Mouse (Mus musculus): Measurements from ENCODE around the gene Itm2c.
A peak's percentile ranks its signal among the peaks of the same experiment; 100 is the strongest.

Gene Itm2c

GRCm38 (mm10) chr1:85894231-85894747 lies at the start of gene Itm2c:
Itm2c (plus strand) TSS chr1:85894281.
- DNase-seq = peak; percentile 94

DNA sequence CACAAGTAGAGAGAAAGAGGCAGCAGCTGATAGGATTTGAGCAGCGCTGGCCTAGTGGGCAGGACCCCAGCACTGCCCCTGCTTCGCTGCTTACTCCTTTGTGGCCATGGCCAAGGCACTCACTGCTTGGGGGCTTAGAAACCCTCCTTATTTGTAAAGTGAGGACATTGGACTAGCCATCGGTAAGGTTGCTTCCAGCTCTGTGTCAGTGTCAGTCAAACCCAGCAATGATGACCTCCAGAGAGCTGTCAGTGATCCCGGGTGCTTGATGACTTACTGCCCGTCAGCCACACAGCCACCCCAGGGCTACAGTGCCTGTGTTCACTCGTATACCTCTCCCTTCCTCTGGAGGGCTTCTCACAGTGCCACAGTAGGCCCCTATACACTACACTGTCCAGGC lies 49.1 kb upstream of the Itm2c start:
- DNase-seq = no peak

- no peak for DNase-seq
These were observed 48.6 kb upstream of the Itm2c start for GRCm38 (mm10) chr1:85845476-85845875.

DNA sequence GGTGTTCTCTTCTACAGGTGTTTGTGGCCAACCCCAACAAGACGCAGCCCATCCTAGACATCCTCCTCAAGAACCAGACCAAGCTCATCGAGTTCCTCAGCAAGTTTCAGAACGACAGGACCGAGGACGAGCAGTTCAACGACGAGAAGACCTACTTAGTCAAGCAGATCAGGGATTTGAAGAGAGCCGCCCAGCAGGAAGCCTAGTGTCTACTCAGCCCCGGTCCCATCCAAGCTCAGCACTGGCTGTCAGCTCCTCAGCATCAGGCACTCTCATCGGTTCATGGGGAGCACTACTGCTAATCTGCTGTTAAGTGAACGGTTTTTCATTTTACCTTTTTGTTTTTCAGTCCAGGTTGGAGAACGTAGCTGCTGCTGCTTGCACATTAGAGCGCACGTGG lies 45.1 kb upstream of the Itm2c start:
- DNase-seq = no peak

DNA sequence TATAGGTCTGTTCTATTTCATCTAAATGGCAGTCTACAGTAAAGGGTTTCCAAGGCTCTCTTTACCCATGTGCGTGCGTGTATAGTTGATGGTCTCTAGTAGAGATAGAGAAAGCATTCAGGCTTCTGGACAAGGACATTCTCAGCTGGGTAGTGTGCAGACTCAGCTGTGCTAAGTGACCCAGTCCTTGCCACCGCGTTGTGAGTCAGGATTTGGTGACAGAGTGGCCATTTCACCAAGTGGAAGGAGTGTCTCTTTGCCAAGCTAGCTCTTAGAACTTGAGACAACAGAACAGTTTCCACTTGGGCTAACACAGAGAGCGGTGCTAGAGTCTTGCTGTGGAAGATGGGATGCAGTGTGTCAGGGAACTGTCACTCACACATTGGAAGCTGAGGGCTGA lies 43.2 kb upstream of the Itm2c start:
- DNase-seq = no peak

GRCm38 (mm10) chr1:85852996-85853689 lies 40.9 kb upstream of the Itm2c start:
- DNase-seq = peak; percentile 83

DNA sequence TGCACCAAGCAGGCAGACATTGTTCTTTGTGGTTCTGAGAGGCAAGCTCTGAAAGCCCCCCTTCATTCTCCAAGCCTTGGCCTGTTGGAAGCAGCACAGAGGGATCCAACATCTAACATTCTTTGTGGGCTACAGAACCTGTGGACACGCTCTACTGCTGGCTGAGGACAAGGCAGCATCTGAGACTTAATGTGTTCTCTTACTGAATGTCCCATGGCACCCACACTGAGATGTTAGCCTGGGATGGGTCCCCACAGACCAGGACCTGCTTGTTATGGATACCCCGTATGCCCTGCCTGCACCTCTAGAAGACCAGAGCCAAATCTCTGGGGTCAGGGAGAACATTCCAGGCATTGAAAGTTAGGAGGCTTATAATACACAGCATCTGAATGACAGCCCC lies 40.2 kb upstream of the Itm2c start:
- no peak for DNase-seq

DNA sequence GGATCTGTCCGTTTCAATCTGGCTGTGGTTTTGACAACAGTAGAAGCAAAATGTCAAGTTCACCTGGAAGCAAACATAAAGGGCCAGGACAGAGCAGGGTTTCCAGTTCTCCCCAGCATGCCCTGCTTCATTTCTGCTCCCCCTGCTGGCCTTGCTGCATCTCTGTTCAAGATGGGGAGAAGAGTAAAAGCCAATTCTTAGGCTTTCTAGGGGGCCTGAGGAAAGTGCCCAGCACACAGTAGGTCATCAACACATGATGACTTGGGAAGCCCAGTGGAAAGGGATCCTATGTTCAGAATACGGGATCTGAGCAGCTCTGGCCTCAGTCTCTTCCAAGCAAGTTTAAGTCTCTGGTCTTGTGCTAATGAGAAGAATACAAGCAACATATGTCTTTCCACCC lies 39.6 kb upstream of the Itm2c start:
- DNase-seq = no peak

- DNase-seq = no peak
These were observed 37.8 kb upstream of the Itm2c start for GRCm38 (mm10) chr1:85856266-85856665.

DNA sequence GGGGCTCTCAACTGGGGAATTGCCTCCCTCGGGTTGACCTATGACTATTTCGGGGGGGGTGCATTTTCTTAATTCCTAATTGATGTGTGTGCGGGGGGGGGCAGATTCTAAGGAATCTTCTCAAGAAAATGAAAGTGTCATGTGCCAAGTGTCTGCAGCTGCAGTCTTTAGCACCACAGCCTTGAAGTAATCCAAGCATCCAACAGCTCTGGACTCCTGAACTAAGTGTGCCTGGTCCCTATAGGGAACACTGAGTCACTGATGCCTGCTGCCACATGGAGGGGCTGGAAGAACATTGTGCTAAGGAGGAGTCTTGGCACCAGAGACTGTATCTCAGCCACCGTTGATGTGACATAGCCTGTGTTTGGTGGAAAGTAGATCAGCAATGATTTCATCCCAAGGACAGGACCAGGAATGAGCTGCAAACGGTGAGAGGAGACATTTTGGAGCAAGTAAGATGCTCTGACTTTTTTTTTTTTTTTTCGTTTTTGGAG lies 36.8 kb upstream of the Itm2c start:
- no peak for DNase-seq

DNA sequence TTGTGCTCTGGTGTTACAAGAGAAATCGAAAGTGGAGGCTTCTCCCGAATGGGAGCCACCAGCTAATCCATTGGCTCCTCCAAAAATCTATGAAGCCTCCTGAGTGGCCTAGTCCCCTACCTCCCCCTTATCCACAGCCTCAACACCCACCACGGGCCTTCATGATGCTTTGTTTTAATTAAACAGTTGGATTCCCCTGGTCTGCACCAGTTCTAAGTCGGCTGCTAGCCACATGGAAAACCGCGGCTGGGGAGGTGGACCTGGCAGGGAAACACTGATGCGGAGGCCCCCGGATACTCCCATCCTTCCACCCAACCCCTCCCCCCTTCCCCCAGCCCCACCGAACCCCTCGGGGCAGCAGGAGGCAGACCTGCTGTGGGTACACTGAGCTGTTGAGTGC lies 29.7 kb upstream of the Itm2c start:
- DNase-seq = no peak

GRCm38 (mm10) chr1:85870001-85870400 lies 24.1 kb upstream of the Itm2c start:
- DNase-seq = no peak

DNA sequence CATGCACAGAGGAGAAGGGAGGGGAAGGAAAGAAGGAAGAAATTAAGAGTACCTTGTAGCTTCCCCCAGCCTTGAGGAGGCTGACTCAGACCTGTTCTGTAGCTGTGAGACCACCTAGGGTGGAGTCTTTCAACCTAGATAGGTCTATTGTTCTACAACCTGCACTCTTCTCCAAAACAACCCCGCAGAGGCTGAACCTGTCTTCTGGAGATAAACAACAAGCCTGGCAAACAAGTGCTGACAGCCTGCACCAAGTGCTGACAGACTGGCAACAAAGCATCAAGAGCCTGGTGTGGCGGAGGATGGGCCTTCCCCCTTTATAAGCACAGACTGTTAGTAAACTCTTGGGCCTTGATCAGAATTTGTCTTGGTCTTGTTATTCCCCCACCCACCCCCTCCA lies 23.5 kb upstream of the Itm2c start:
- DNase-seq = no peak

DNA sequence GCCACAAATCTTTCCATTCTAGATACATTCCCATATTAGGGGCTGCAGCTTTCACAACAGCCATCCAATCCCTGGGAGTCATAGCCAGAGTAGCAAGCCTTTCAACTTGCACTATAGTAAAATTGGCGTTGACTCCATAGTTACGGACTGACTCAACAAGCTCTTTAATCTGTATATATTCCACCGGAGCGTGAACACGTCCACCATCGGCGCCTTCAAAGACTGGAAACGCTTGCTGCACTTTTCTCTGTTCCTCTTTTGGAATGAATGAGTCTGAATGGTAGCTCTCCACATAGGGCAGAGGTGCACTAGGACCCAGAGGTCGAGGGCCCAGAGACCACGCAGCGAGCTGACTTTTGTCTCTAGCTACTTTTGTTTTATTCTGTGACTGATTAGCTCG lies 12.1 kb upstream of the Itm2c start:
- no peak for DNase-seq

GRCm38 (mm10) chr1:85887221-85887620 lies 6.9 kb upstream of the Itm2c start:
- no peak for DNase-seq

DNA sequence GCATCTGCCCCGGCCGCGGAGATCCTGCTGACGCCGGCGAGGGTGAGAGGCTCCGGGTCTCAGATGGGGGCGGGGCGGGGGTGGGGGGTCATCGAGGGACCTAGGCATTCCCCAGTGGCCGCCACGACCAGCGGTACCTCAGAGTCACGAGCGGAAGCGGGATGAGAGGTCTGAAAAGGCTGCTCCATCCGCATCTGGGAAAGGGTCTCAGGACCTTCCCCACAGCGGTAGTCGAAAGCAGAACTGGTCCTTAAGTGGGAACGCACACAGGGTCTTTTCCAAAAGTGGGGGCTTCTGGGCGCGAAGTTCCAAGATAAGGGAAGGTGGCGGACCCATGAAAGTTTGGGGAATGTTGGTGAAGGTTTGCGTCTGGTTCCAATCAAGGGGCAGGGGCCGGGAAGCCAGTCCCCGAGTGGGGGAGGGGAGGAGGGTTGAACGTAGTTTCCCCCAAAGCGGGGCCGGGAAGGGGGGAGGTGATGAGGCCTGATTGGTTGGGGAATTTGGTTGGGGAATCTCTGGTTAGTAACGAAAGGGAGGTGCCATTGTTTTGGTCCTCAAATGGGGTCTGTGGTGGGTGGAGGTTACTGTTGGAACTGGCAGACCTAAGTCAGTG lies 773 bp downstream of the Itm2c start:
- peak; percentile 25 for DNase-seq

- DNase-seq = peak; percentile 82
These were observed 1.3 kb downstream of the Itm2c start for GRCm38 (mm10) chr1:85895391-85895837.

DNA sequence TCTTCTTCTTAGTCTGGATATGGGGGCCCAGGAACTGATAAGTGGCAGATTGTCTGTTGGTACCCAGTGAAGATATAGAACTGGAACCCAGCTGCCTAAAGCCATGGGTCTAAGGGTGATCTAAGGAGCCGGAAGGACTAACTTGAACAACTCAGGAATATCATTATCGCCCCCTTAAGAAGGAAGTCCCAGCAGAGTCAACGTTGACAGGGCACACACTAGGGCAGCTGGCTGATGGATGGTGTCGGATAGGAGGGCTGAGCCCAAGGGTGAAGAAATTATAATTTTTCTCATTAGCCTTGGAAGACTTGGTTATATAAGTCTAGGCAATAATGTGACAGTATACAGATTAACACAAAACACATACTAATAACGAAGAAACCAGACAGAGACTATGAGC lies 2.0 kb downstream of the Itm2c start:
- DNase-seq = no peak

DNA sequence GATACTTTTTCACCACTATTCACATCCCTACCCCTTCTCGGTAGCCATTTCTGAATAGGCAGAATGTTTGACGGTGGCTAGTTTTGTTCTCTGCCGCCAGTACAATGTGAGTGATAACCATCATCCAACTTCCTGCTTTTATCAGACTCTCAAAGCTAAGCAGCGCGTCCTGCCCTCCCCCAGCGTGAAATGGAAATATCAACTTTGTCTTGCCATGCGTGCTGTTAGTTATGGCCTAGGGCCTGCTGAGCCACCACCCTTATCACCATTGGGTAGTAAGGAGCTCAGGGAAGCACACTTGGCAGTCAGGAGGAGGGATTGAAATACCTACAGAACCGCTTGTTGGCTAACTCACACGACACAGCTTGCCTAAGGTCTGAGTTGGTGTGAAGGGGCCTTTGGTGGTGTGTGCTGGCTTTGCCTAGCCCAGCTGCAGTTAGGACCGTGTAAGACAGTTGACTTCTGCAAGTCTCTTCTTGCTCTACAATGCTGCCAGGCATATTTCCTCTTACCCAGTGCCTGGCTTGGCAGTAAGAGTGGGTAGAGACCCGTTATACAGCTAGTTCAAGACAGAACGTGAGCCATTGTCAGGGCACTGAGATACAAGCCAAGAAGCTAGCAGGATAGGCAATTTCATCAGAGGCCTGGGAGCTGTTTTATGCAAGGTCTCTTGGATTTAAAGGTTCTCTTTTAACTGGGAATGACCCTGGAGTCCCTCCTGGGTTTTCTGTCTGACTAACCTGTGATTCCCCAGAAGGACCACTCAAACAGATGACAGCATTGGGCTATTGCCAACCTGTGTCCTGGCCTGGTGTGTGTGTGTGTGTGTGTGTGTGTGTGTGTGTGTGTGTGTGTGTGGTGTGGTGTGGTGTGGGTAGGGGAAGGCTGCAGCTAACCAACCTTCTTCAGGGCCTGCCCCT lies 3.0 kb downstream of the Itm2c start:
- DNase-seq = peak; percentile 54

- no peak for DNase-seq
These were observed 4.0 kb downstream of the Itm2c start for GRCm38 (mm10) chr1:85897901-85898760.

DNA sequence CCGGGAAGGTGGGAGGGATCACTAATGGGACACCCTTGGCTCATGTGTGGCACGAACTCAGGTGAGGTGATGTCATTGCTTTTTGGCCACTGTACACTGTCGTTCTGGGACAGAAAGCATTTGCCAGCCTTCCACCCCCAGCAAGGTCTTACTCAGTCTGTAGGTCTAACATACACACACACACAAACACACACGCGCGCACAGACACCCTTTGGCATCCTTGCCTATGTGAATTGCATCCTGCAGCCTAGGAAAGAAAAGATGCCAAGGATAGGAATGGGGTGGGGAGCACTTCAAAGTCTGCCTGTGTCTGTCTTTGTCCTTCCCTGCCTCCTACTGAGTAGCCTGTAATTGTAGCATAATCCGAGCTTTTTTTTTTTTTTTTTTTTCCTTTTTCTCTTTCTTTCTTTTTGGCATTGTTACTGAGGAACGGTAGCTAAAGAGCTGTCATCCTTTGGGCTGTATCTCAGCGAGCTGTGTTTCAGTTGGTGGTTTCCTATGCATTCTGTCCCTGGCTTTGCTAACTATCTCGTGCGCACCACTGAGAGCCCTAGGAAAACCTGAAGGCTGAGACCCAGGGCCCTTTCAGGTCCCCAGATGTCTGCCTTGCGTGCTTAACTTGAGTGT lies 4.8 kb downstream of the Itm2c start:
- no peak for DNase-seq

GRCm38 (mm10) chr1:85899388-85899761 lies 5.3 kb downstream of the Itm2c start:
- no peak for DNase-seq
